Mouse (Mus musculus) common myeloid progenitor, adult 5-6 weeks (primary cell): ENCODE measurements around the gene Fbxw10. TPM values are rescaled to one million over a fixed set of nuclear protein-coding genes. Genes with fewer than 3 reads are reported as not detected.

Source experiments
- ATAC-seq: replicated peaks from 2 replicates; pipeline ENCODE4 v1.8.0; 2016; ENCODE audit warnings: low read depth, mild to moderate bottlenecking, moderate TSS enrichment, inconsistent platforms; ENCODE audit not compliant: poor library complexity, severe bottlenecking
- total RNA-seq: library from RNA; stranded (forward); fragments of 200-1000, 187-1606 nt; gene quantifications from 2 replicates; pipeline ENCODE4 v1.2.3, GENCODE M21; 2017

Fbxw10 gene
- 0.58 and 1.2 TPM in 2 replicates for total RNA-seq

- ATAC-seq: peak; percentile 77
Measured at GRCm38 (mm10) chr11:62846961-62847654, at the start of gene Fbxw10. Gene Fbxw10, plus strand, starts transcription at chr11:62847069.

GRCm38 (mm10) chr11:62804119-62804518, 42.8 kb upstream of the Fbxw10 start:
- no peak for ATAC-seq

- ATAC-seq: peak; percentile 57
Measured at GRCm38 (mm10) chr11:62807965-62808364, 38.9 kb upstream of the Fbxw10 start.

- ATAC-seq: peak; percentile 69
Measured at GRCm38 (mm10) chr11:62809201-62809600, 37.7 kb upstream of the Fbxw10 start.

DNA sequence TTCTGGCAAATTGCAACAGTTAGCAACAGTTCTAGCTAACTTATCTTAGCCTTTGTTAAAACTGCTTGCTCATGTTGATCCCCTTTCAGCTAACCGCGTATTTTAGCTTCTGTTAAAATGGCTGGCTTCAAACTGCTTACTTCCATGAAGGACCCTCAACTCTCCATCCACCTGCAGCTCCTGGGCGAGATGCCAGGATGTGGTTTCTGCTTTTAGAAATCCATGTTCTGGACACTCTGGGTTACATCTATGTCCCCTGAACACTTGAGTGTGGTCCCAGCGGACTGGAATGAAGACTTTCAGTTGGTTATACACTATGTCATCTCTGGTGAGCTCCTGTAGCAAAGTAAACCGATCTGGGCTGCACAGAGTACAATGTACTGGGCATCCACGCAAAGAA, 34.6 kb upstream of the Fbxw10 start:
- ATAC-seq: no peak

DNA sequence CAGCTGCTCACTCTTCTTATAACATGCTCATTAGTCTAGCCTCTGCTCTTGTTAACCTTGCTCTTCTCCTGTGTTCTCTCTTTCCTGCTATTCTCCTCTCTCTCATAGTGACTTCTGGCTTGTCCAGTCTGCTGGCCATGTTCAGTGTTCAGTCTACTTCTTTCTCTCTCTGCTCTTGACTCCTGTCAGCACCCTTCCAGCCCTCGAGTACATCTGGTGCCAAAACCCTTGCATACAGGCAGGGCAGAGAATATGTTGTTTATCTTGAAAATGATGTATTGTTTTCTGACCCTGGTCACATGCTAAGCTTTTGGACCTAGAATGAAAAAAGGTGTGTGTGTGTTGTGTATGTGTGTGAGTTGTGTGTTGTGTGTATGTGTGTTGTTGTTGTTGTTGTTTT, 33.4 kb upstream of the Fbxw10 start:
- no peak for ATAC-seq

GRCm38 (mm10) chr11:62813970-62814624, 32.8 kb upstream of the Fbxw10 start:
- ATAC-seq: 0 out of 2 replicates have a peak, but pooled peaks have one; percentile 1

GRCm38 (mm10) chr11:62814625-62815024, 32.2 kb upstream of the Fbxw10 start:
- ATAC-seq: peak; percentile 59

DNA sequence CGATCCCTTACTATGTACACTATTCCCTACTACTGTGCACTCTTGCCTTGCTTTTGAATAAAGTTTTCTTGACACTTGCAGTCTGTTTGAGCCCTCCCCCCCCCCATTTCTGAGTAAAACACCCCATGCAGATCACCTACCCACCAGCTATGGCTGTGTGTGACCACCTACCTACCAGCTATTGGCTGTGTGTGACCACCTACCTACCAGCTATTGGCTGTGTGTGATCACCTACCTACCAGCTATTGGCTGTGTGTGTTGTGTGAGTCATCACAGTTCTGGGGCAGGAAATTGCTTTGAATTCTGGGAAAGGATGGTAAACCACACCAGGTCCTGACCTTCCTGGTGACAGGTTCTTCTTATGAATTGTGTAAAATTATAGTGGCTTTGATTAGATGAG, 31.4 kb upstream of the Fbxw10 start:
- ATAC-seq: no peak

GRCm38 (mm10) chr11:62816591-62816990, 30.3 kb upstream of the Fbxw10 start:
- ATAC-seq: no peak

GRCm38 (mm10) chr11:62819059-62819686, 27.7 kb upstream of the Fbxw10 start:
- ATAC-seq: no peak

DNA sequence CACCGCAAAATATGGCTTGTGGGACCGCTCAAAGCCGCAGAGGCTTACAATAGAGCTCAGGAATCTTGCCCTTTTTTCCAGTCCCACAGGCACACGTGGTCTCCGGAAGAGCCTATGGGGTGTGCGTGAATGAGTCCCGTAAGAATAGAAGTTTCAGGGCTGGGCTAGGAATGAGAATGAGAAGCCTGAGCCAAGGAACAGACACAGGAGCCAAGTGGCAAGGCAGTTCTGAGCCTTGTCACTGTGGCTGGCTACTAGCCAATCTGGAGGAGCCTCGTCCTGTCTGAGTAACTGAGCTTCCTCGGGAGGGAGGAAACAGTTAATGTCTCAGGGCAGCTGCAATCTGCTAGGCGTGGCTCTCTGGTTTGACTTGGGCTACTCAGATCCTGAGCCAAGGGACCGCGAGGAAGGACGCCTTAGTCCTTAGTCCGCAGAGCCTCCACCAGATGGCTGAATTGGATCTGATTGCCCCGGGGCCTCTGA, 26.8 kb upstream of the Fbxw10 start, which contains the start of gene Trim16:
TSS of gene Trim16 (plus strand) at position 173 of the 483 bp plus-strand sequence.
- peak; percentile 73 for ATAC-seq

GRCm38 (mm10) chr11:62820661-62821437, 26.0 kb upstream of the Fbxw10 start:
- ATAC-seq: peak; percentile 16

DNA sequence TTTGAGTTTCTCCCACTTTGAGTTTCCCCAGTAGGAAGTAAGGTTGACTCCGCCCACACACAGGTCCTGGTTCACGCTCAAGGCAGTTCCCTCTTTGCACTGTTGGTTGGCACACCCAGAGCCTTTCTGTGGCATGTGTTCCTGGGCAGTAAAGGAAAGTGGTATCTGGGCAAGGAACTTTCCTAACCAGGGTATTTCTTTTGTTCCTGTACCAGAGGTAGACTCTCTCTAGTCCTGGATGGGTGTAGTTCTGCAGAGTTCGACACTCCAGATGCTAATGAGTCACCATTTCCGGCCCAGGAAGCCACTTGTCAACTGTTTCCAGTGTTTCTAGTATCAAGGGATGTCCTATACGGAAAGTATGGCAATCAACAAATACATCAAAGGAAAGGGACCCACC, 25.0 kb upstream of the Fbxw10 start:
- peak; percentile 31 for ATAC-seq

GRCm38 (mm10) chr11:62824211-62824610, 22.7 kb upstream of the Fbxw10 start:
- no peak for ATAC-seq

DNA sequence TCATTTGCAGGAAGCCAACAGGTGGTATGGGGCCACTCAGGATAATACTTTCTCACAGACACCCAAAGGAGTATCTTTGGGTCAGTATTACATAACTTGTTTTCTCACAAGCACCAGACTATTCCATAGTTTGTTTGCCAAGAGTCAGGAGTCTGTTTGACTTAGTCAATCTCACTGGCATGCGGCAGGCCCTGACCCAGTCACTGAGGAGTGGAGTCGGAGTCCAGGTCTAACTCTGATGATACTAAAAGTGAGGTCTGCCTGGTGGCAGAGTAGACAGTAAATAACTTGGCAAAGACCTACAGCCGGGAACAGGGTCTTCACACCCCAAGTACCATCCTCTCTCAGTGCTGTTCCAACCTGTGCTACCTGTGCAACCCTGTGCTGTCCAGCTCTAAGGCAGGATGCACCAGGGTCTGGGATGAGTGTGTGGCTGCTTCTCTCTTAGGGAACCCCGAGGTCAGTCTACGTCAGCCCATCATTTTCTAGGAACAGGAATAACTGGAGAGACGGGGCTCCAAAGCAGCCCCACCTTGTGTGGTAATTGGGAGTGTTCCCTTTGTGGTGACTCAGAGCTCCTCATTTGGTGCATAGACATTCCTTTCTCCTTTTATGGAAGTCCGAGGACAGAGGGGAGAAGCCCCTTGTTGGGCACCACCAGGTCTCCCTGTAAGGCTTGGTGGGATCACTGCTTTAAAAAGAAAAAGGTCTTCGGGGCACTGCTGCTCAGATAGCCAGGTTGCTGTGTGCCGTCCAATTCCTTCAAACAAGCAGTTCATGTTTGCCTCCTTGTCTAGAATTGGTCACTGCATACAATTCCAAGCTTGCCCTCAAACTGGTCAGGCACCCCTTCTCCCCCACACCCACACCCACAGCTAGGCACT, 21.4 kb upstream of the Fbxw10 start:
- no peak for ATAC-seq

DNA sequence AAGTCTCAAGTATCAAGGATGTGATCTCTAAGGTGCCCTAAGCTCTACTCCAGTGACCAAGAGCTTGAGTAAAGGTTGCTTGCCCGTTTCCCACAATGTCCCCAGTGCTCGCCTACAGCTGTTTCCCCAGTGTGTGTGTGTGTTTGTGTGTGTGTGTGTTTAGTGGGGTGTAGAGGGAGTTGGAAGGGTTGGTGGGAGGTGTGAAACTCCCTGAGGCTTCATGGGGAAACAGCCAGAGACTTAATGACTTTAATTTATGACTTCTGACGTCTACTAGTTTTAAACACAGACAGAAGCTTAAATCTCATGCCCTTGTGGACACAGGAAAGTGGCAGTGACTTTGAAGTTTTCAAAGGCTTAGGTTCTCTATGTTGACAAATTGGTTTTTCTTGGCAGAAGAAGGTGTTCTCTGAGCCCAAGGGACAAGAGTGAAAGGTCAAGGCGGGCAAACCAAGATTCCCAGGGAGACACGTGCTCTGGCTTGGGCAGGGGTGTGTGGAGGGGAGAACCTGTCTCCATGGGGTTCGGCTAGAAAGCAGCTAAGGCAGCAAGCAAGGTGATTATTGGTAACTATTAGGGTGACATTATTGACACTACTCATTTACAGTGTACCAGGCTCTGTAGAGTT, 20.6 kb upstream of the Fbxw10 start:
- ATAC-seq: no peak

- ATAC-seq: no peak
Measured at GRCm38 (mm10) chr11:62827135-62827534, 19.7 kb upstream of the Fbxw10 start.

DNA sequence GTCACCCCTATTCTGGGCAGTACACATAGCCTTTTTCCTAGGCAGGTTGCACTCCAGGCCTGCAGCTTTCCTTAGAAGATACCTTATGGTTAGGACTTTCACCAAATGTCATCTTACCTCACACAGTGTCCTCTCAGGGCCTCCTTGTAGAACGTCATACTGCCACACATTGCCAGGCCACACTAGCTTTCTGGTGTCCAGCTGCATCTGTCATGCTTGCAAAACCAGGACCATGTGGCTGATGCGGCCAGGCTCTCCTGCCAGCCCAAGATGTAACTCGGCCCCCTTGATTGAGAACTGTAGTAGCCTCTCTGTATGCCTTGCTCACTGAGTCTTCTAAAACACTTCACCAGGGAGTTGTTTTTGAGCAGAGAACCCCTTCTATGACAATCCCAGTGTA, 19.0 kb upstream of the Fbxw10 start:
- no peak for ATAC-seq
